18 mouse cellular contexts compared by ENCODE assay signal in the genomic region with DNA sequence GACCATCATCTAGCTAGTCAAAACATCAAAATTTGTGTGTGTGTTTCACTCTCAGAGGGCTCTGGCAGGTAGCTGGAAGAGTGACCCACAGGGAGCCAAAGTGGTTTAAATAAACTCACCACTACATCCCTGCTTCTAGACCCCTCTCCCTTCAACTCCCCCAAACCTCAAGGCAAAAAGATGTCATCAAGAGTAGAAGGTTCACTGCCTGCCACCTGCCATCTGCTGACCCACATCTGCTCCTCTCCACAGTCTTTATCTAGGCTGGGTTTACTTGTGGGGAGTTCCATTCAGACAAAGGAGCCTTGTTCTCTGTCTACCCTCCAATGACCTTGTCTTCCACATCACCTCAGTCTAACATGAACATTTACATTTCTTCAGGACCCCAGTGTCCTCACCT. TPM values are rescaled to one million over a fixed set of nuclear protein-coding genes. Genes with fewer than 3 reads are reported as not detected.
DNase-seq lines count a peak whose midpoint lies in the region; ATAC-seq and TF ChIP-seq lines count a peak whose summit lies in the region.
"Had no signal": no experiment of that assay in that cellular context is flagged by ENCODE, and none has a peak within 500 bp of the region (broad histone marks: within the 10 kb centered on the region; RNA-seq: fewer than 3 reads in every experiment).

No protein-coding gene starts in this region.

- peaks cover 11% of the 10 kb centered on the region for H3K4me1 ChIP-seq in heart, embryonic 16.5 days (ENCODE audit: control insufficient read depth, insufficient read depth, low read length)
- peaks cover 31% of the 10 kb centered on the region for H3K4me1 ChIP-seq in heart, embryonic 10.5 days
- H3K4me1 ChIP-seq in testis, adult 2 months (ENCODE audit: control insufficient read depth, insufficient read depth, low read length): peaks cover 11% of the 10 kb centered on the region

- H3K9ac ChIP-seq in heart, embryonic 16.5 days (ENCODE audit: low read length): no peak overlapping the region
- H3K9ac ChIP-seq: embryonic facial prominence, embryonic 13.5 days; neural tube, embryonic 12.5 days had no signal

- H3K9me3 ChIP-seq in heart, embryonic 16.5 days (replicated peaks; ENCODE audit: control insufficient read depth, low read length): no peaks in the 10 kb centered on the region
- no peaks in the 10 kb centered on the region for H3K9me3 ChIP-seq in heart, embryonic 10.5 days
- H3K9me3 ChIP-seq: embryonic facial prominence, embryonic 13.5 days; neural tube, embryonic 12.5 days had no signal

- DNase-seq in heart, embryonic 10.5 days (ENCODE audit: low spot score): no peak
- no peak for DNase-seq in testis, postnatal 10 days (ENCODE audit: low spot score)
- DNase-seq in thymus, adult 18-20 months: peak; percentile 21 to 35
- no peak for DNase-seq in cerebellum, postnatal 25 days
- DNase-seq: cerebellum, postnatal 36 days; kidney, postnatal 10 days; layer of hippocampus, adult 9-11 months had no signal

- no peak for ATAC-seq in heart, embryonic 16.5 days (replicated peaks; ENCODE audit: extremely low read depth, insufficient read depth, low FRiP score)
- no peak for ATAC-seq in erythroblast, adult 5-6 weeks (replicated peaks; ENCODE audit: low FRiP score, poor library complexity, severe bottlenecking)
- ATAC-seq: hindbrain, embryonic 16.5 days; midbrain, embryonic 16.5 days had no signal

- peak overlapping the region; percentile 7; the same call in 1 of the 2 replicates for H3K27ac ChIP-seq in heart, embryonic 16.5 days (ENCODE audit: low read length)
- H3K27ac ChIP-seq in heart, embryonic 10.5 days: no peak overlapping the region
- no peak overlapping the region for H3K27ac ChIP-seq in testis, adult 2 months (ENCODE audit: control insufficient read depth, insufficient read depth, low read depth, low read length)
- H3K27ac ChIP-seq: embryonic facial prominence, embryonic 13.5 days; macrophage; neural tube, embryonic 12.5 days had no signal

- no peak overlapping the region for H3K4me3 ChIP-seq in heart, embryonic 16.5 days (ENCODE audit: low read length)
- H3K4me3 ChIP-seq in heart, embryonic 10.5 days: no peak overlapping the region
- peak overlapping the region; percentile 59; the same call in 1 of the 2 replicates for H3K4me3 ChIP-seq in testis, adult 2 months (ENCODE audit: control insufficient read depth, low read depth, low read length)
- H3K4me3 ChIP-seq: neural tube, embryonic 12.5 days had no signal

- TF ChIP-seq POLR2A in testis, adult 2 months (IDR thresholded peaks at IDR 0.05; ENCODE audit: control insufficient read depth, low read depth, low read length): no peak

- no peak overlapping the region for H3K4me2 ChIP-seq in heart, embryonic 16.5 days (ENCODE audit: low read depth, low read length)
- H3K4me2 ChIP-seq: liver, embryonic 11.5 days; neural tube, embryonic 12.5 days had no signal

- H3K27me3 ChIP-seq in heart, embryonic 16.5 days (ENCODE audit: control insufficient read depth, insufficient read depth, low read length): no peaks in the 10 kb centered on the region
- peaks cover 49% of the 10 kb centered on the region for H3K27me3 ChIP-seq in heart, embryonic 10.5 days (ENCODE audit: insufficient read depth, poor library complexity, severe bottlenecking)
- H3K27me3 ChIP-seq in testis, adult 2 months (ENCODE audit: control insufficient read depth, insufficient read depth, low read length): no peaks in the 10 kb centered on the region

- no peaks in the 10 kb centered on the region for H3K36me3 ChIP-seq in heart, embryonic 16.5 days (ENCODE audit: control insufficient read depth, insufficient read depth)
- H3K36me3 ChIP-seq in heart, embryonic 10.5 days: no peaks in the 10 kb centered on the region
- H3K36me3 ChIP-seq in testis, adult 2 months (ENCODE audit: control insufficient read depth, insufficient read depth, low read length): no peaks in the 10 kb centered on the region
- H3K36me3 ChIP-seq: embryonic facial prominence, embryonic 13.5 days; neural tube, embryonic 12.5 days had no signal

- no peak for TF ChIP-seq CTCF in testis, adult 2 months (IDR thresholded peaks at IDR 0.05; ENCODE audit: control insufficient read depth, insufficient read depth, insufficient replicate concordance, low read depth, low read length)

RNA-seq across cellular contexts. Expression of gene Spint2, which starts 2.5 kb away (rescaled TPM):
- polyA plus RNA-seq in heart, embryonic 16.5 days (2015; fragmentation: Nextera tagmentation; extraction: Ambion mirVana): 114 and 116 TPM in 2 replicates
- 32.4 and 63.4 TPM in 2 replicates for polyA plus RNA-seq in heart, embryonic 10.5 days (2016; fragmentation: Nextera tagmentation; extraction: Ambion mirVana)
- polyA plus RNA-seq in testis, adult 2 months (2012; rRNA removed): 146 and 160 TPM in 2 replicates
- 15.5 and 18.8 TPM in 2 replicates for total RNA-seq in erythroblast, adult 5-6 weeks (2015; ENCODE audit: low replicate concordance)
- 6.8 and 7.6 TPM in 2 replicates for total RNA-seq in erythroblast, adult 5-6 weeks (2017; ENCODE audit: low replicate concordance)
- polyA plus RNA-seq: C2C12 had no signal

RNA-seq across cellular contexts. Expression of gene Ppp1r14a, which starts 9.8 kb away (rescaled TPM):
- polyA plus RNA-seq in heart, embryonic 16.5 days (2015; fragmentation: Nextera tagmentation; extraction: Ambion mirVana): 14.2 and 25.4 TPM in 2 replicates
- 6.4 and 13.8 TPM in 2 replicates for polyA plus RNA-seq in heart, embryonic 10.5 days (2016; fragmentation: Nextera tagmentation; extraction: Ambion mirVana)
- polyA plus RNA-seq in testis, adult 2 months (2012; rRNA removed): 11.3 and 11.9 TPM in 2 replicates
- total RNA-seq in erythroblast, adult 5-6 weeks (2015; ENCODE audit: low replicate concordance): not detected in 2 replicates
- total RNA-seq in erythroblast, adult 5-6 weeks (2017; ENCODE audit: low replicate concordance): not detected in 2 replicates
- polyA plus RNA-seq: macrophage had no signal

RNA-seq across cellular contexts. Expression of gene Dpf1, which starts 24.5 kb away (rescaled TPM):
- polyA plus RNA-seq in heart, embryonic 16.5 days (2015; fragmentation: Nextera tagmentation; extraction: Ambion mirVana): 2.0 and 3.0 TPM in 2 replicates
- polyA plus RNA-seq in heart, embryonic 10.5 days (2016; fragmentation: Nextera tagmentation; extraction: Ambion mirVana): 2.5 and 8.7 TPM in 2 replicates
- 8.0 and 8.6 TPM in 2 replicates for polyA plus RNA-seq in testis, adult 2 months (2012; rRNA removed)
- not detected in 2 replicates for total RNA-seq in erythroblast, adult 5-6 weeks (2015; ENCODE audit: low replicate concordance)
- total RNA-seq in erythroblast, adult 5-6 weeks (2017; ENCODE audit: low replicate concordance): not detected in 2 replicates

RNA-seq across cellular contexts. Expression of gene 2200002D01Rik, which starts 31.0 kb away (rescaled TPM):
- 7.6 and 10.3 TPM in 2 replicates for polyA plus RNA-seq in heart, embryonic 16.5 days (2015; fragmentation: Nextera tagmentation; extraction: Ambion mirVana)
- 8.2 and 9.7 TPM in 2 replicates for polyA plus RNA-seq in heart, embryonic 10.5 days (2016; fragmentation: Nextera tagmentation; extraction: Ambion mirVana)
- polyA plus RNA-seq in testis, adult 2 months (2012; rRNA removed): 0.15 and 0.29 TPM in 2 replicates
- not detected in 2 replicates for total RNA-seq in erythroblast, adult 5-6 weeks (2015; ENCODE audit: low replicate concordance)
- 2.5 TPM in 1 of 2 replicates, not detected in the other for total RNA-seq in erythroblast, adult 5-6 weeks (2017; ENCODE audit: low replicate concordance)
- total RNA-seq: left cerebral cortex, postnatal 25 days had no signal
- polyA plus RNA-seq: macrophage had no signal

RNA-seq across cellular contexts. Expression of gene Yif1b, which starts 41.1 kb away (rescaled TPM):
- 116 and 125 TPM in 2 replicates for polyA plus RNA-seq in heart, embryonic 16.5 days (2015; fragmentation: Nextera tagmentation; extraction: Ambion mirVana)
- 126 and 131 TPM in 2 replicates for polyA plus RNA-seq in heart, embryonic 10.5 days (2016; fragmentation: Nextera tagmentation; extraction: Ambion mirVana)
- polyA plus RNA-seq in testis, adult 2 months (2012; rRNA removed): 321 and 371 TPM in 2 replicates
- total RNA-seq in erythroblast, adult 5-6 weeks (2015; ENCODE audit: low replicate concordance): 8.5 and 11.5 TPM in 2 replicates
- 7.0 and 7.2 TPM in 2 replicates for total RNA-seq in erythroblast, adult 5-6 weeks (2017; ENCODE audit: low replicate concordance)

Comparison
In these comparisons a context has a peak if more than half of its experiments do, and no peak if none do; other contexts are left out.
1. DNase-seq: peak in thymus, adult 18-20 months (2 of 2); none in heart, embryonic 10.5 days (single experiment), testis, postnatal 10 days (single experiment) and cerebellum, postnatal 25 days (0 of 2).